Mouse (Mus musculus): ENCODE measurements around the gene Socs3.

Gene Socs3

GRCm38 (mm10) chr11:117996066-117996465 lies 26.2 kb upstream of the Socs3 start:
- ATAC-seq (ENCODE audit: insufficient number of reproducible peaks, low FRiP score, low TSS enrichment), result no peak

- no peak for ATAC-seq (ENCODE audit: insufficient number of reproducible peaks, low FRiP score, low TSS enrichment)
Observed at GRCm38 (mm10) chr11:117995661-117996060, 25.8 kb upstream of the Socs3 start.

GRCm38 (mm10) chr11:117995255-117995654 lies 25.4 kb upstream of the Socs3 start:
- ATAC-seq (ENCODE audit: insufficient number of reproducible peaks, low FRiP score, low TSS enrichment), result no peak

- ATAC-seq (ENCODE audit: insufficient number of reproducible peaks, low FRiP score, low TSS enrichment), result no peak
Observed at GRCm38 (mm10) chr11:117994250-117995057, 24.6 kb upstream of the Socs3 start.

- ATAC-seq (ENCODE audit: insufficient number of reproducible peaks, low FRiP score, low TSS enrichment), result no peak
Observed at GRCm38 (mm10) chr11:117993190-117994175, 23.6 kb upstream of the Socs3 start.

GRCm38 (mm10) chr11:117991502-117992470 lies 21.9 kb upstream of the Socs3 start:
- ATAC-seq (ENCODE audit: insufficient number of reproducible peaks, low FRiP score, low TSS enrichment), result no peak

GRCm38 (mm10) chr11:117989926-117990325 lies 20.1 kb upstream of the Socs3 start:
- ATAC-seq (ENCODE audit: insufficient number of reproducible peaks, low FRiP score, low TSS enrichment), result no peak

- no peak for ATAC-seq (ENCODE audit: insufficient number of reproducible peaks, low FRiP score, low TSS enrichment)
Observed at GRCm38 (mm10) chr11:117989241-117989640, 19.4 kb upstream of the Socs3 start.

GRCm38 (mm10) chr11:117987968-117988367 lies 18.1 kb upstream of the Socs3 start:
- ATAC-seq (ENCODE audit: insufficient number of reproducible peaks, low FRiP score, low TSS enrichment), result no peak

GRCm38 (mm10) chr11:117987032-117987451 lies 17.2 kb upstream of the Socs3 start:
- peak; percentile 64; the same call in 1 of the 2 replicates for ATAC-seq (ENCODE audit: insufficient number of reproducible peaks, low FRiP score, low TSS enrichment)

- peak; percentile 93 for ATAC-seq (ENCODE audit: insufficient number of reproducible peaks, low FRiP score, low TSS enrichment)
Observed at GRCm38 (mm10) chr11:117986126-117987031, 16.5 kb upstream of the Socs3 start, which contains the start of gene Pgs1. Gene Pgs1 (plus strand): TSS chr11:117986292.

- no peak for ATAC-seq (ENCODE audit: insufficient number of reproducible peaks, low FRiP score, low TSS enrichment)
Observed at GRCm38 (mm10) chr11:117983770-117984169, 13.9 kb upstream of the Socs3 start.

GRCm38 (mm10) chr11:117982426-117982825 lies 12.6 kb upstream of the Socs3 start:
- ATAC-seq (ENCODE audit: insufficient number of reproducible peaks, low FRiP score, low TSS enrichment), result no peak

GRCm38 (mm10) chr11:117979388-117979787 lies 9.5 kb upstream of the Socs3 start:
- no peak for ATAC-seq (ENCODE audit: insufficient number of reproducible peaks, low FRiP score, low TSS enrichment)

GRCm38 (mm10) chr11:117977694-117978360 lies 8.0 kb upstream of the Socs3 start:
- ATAC-seq (ENCODE audit: insufficient number of reproducible peaks, low FRiP score, low TSS enrichment), result no peak

GRCm38 (mm10) chr11:117976081-117976582 lies 6.3 kb upstream of the Socs3 start:
- ATAC-seq (ENCODE audit: insufficient number of reproducible peaks, low FRiP score, low TSS enrichment), result no peak

GRCm38 (mm10) chr11:117975211-117975967 lies 5.5 kb upstream of the Socs3 start:
- no peak for ATAC-seq (ENCODE audit: insufficient number of reproducible peaks, low FRiP score, low TSS enrichment)

Data from cerebellum, adult (tissue).